Mouse (Mus musculus) hindbrain, postnatal 0 days (tissue): ENCODE data around the gene Fgfr1op. TPM values are rescaled to one million over a fixed set of nuclear protein-coding genes. Genes with fewer than 3 reads are reported as not detected.

Experiments used
- ATAC-seq: fragments of 200-750 bp; cut with Nextera tagmentation; 2 replicates; pipeline ENCODE4 v1.8.0; 2017; ENCODE audit warnings: mild to moderate bottlenecking, moderate TSS enrichment, moderate library complexity
- DNase-seq: peaks from one replicate; pipeline ENCODE4 v3.0.0-alpha.2; 2015; ENCODE audit warnings: low spot score
- H3K27ac ChIP-seq: fragments of 300-500 bp; sonication (generic); 2 replicates; pipeline ENCODE4 v1.5.1; 2014; ENCODE audit warnings: mild to moderate bottlenecking
- H3K27me3 ChIP-seq: fragments of 300-500 bp; sonication (generic); 2 replicates; pipeline ENCODE4 v1.6.1; 2014; ENCODE audit warnings: low read length, mixed read lengths; ENCODE audit not compliant: insufficient read depth
- H3K36me3 ChIP-seq: fragments of 300-500 bp; sonication (generic); 2 replicates; pipeline ENCODE4 v1.6.1; 2014; ENCODE audit warnings: low read length, mixed read lengths; ENCODE audit not compliant: insufficient read depth
- H3K4me1 ChIP-seq: fragments of 300-500 bp; sonication (generic); 2 replicates; pipeline ENCODE4 v1.6.1; 2014; ENCODE audit warnings: antibody characterized with exemption, low read length, mixed read lengths; ENCODE audit not compliant: insufficient read depth
- H3K4me2 ChIP-seq: fragments of 300-500 bp; sonication (generic); 2 replicates; pipeline ENCODE4 v1.6.1; 2014; ENCODE audit warnings: low read depth, mild to moderate bottlenecking, low read length, moderate library complexity, mixed read lengths
- H3K4me3 ChIP-seq: fragments of 300-500 bp; sonication (generic); 2 replicates; pipeline ENCODE4 v1.5.1; 2014; ENCODE audit warnings: low read length
- H3K9ac ChIP-seq: fragments of 300-500 bp; sonication (generic); replicated peaks from 2 replicates; pipeline ENCODE4 v1.6.1; 2014; ENCODE audit warnings: mild to moderate bottlenecking, low read length, moderate library complexity, mixed read lengths
- H3K9me3 ChIP-seq: fragments of 300-500 bp; sonication (generic); 2 replicates; pipeline ENCODE4 v1.6.1; 2016; ENCODE audit warnings: low read length, mixed read lengths
- CTCF ChIP-seq: IDR thresholded peaks from 2 replicates; pipeline ENCODE4 v1.5.1; 2016; ENCODE audit warnings: antibody characterized with exemption, control low read depth, low read depth
- WGBS: fragments of 180-500 bp; shearing (Covaris S2); extraction: QIAGEN DNeasy Blood & Tissue Kit; methylation state at CpG from one replicate; pipeline ENCODE4 v1.1.7; 2014; 5-methylcytosine and 5-hydroxymethylcytosine counted together
- polyA plus RNA-seq: library from polyadenylated mRNA; unstranded; fragments of >200 nt; fragmentation: Nextera tagmentation; extraction: Ambion mirVana; gene quantifications from 2 replicates; pipeline ENCODE4 v1.2.1, GENCODE M21; 2015
- total RNA-seq: library from RNA; depleted of rRNA; stranded (reverse); fragments of >200 nt; gene quantifications from 2 replicates; pipeline ENCODE4 v1.2.3, GENCODE M21; 2014

The Fgfr1op gene
- total and polyA plus RNA-seq, 2 experiments from 2014 or later, result 11.8 to 18.6 TPM

GRCm38 (mm10) chr17:8225746-8226145 is 60.4 kb downstream of the Fgfr1op start:
- DNase-seq (no peak), ATAC-seq (no peak)
- no peak overlapping the region for H3K9ac ChIP-seq
- no peaks in the 10 kb centered on the region for H3K4me1 ChIP-seq
- 80% methylated on average over 4 of the region's 4 CpGs for WGBS
- H3K9me3 ChIP-seq, result no peaks in the 10 kb centered on the region
- H3K36me3 ChIP-seq, result no peaks in the 10 kb centered on the region
- TF ChIP-seq CTCF, result no peak
- H3K4me3 ChIP-seq, result no peak overlapping the region
- H3K27ac ChIP-seq, result no peak overlapping the region
- no peaks in the 10 kb centered on the region for H3K27me3 ChIP-seq
- H3K4me2 ChIP-seq, result no peak overlapping the region

- no peak overlapping the region for H3K4me3 ChIP-seq
- no peaks in the 10 kb centered on the region for H3K9me3 ChIP-seq
- no peak overlapping the region for H3K4me2 ChIP-seq
- WGBS, result 33% methylated on average over 9 of the region's 9 CpGs
- no peak overlapping the region for H3K27ac ChIP-seq
- H3K27me3 ChIP-seq, result no peaks in the 10 kb centered on the region
- TF ChIP-seq CTCF, result no peak
- no peaks in the 10 kb centered on the region for H3K36me3 ChIP-seq
- DNase-seq, result no peak
- ATAC-seq, result no peak
- H3K4me1 ChIP-seq, result no peaks in the 10 kb centered on the region
- no peak overlapping the region for H3K9ac ChIP-seq
Measured at GRCm38 (mm10) chr17:8228622-8229021, 63.3 kb downstream of the Fgfr1op start.

GRCm38 (mm10) chr17:8229607-8230006 is 64.3 kb downstream of the Fgfr1op start:
- Histone ChIP-seq H3K9ac (no peak overlapping the region), H3K4me3 (no peak overlapping the region), H3K27ac (no peak overlapping the region), H3K27me3 (no peaks in the 10 kb centered on the region), H3K4me1 (no peaks in the 10 kb centered on the region), H3K9me3 (no peaks in the 10 kb centered on the region), H3K4me2 (no peak overlapping the region), H3K36me3 (no peaks in the 10 kb centered on the region)
- ATAC-seq, result no peak
- WGBS, result 96% methylated on average over 3 of the region's 3 CpGs
- TF ChIP-seq CTCF, result no peak
- DNase-seq, result no peak

GRCm38 (mm10) chr17:8232089-8232488 is 66.8 kb downstream of the Fgfr1op start:
- H3K27ac ChIP-seq, result no peak overlapping the region
- H3K36me3 ChIP-seq, result no peaks in the 10 kb centered on the region
- TF ChIP-seq CTCF, result no peak
- ATAC-seq (no peak), DNase-seq (peak; percentile 22)
- no peaks in the 10 kb centered on the region for H3K4me1 ChIP-seq
- H3K4me3 ChIP-seq, result no peak overlapping the region
- 63% methylated on average over 5 of the region's 5 CpGs for WGBS
- no peaks in the 10 kb centered on the region for H3K27me3 ChIP-seq
- no peaks in the 10 kb centered on the region for H3K9me3 ChIP-seq
- H3K4me2 ChIP-seq, result no peak overlapping the region
- H3K9ac ChIP-seq, result no peak overlapping the region

GRCm38 (mm10) chr17:8233618-8234214 is 68.4 kb downstream of the Fgfr1op start:
- no peaks in the 10 kb centered on the region for H3K36me3 ChIP-seq
- ATAC-seq, result no peak
- 81% methylated on average over 15 of the region's 15 CpGs for WGBS
- no peak overlapping the region for H3K9ac ChIP-seq
- no peaks in the 10 kb centered on the region for H3K4me1 ChIP-seq
- no peak overlapping the region for H3K4me3 ChIP-seq
- no peak overlapping the region for H3K4me2 ChIP-seq
- no peak for TF ChIP-seq CTCF
- no peaks in the 10 kb centered on the region for H3K27me3 ChIP-seq
- DNase-seq, result no peak
- H3K9me3 ChIP-seq, result no peaks in the 10 kb centered on the region
- H3K27ac ChIP-seq, result no peak overlapping the region

- Histone ChIP-seq H3K27ac (no peak overlapping the region), H3K4me3 (no peak overlapping the region), H3K27me3 (no peaks in the 10 kb centered on the region), H3K36me3 (no peaks in the 10 kb centered on the region), H3K4me2 (no peak overlapping the region), H3K9ac (no peak overlapping the region), H3K9me3 (no peaks in the 10 kb centered on the region), H3K4me1 (no peaks in the 10 kb centered on the region)
- 90% methylated on average over 4 of the region's 4 CpGs for WGBS
- DNase-seq (no peak), ATAC-seq (no peak)
- TF ChIP-seq CTCF, result no peak
Measured at GRCm38 (mm10) chr17:8234537-8234936, 69.2 kb downstream of the Fgfr1op start.

GRCm38 (mm10) chr17:8235743-8236142 is 70.4 kb downstream of the Fgfr1op start, which contains the start of gene Ccr6:
Gene Ccr6, plus strand, starts transcription at chr17:8236043.
- H3K27ac ChIP-seq, result no peak within 1 kb of the TSS
- DNase-seq (no peak), ATAC-seq (no peak)
- no peak within 1 kb of the TSS for H3K9ac ChIP-seq
- H3K4me3 ChIP-seq, result no peak within 1 kb of the TSS
- 72% methylated on average over 3 of the region's 3 CpGs for WGBS
- no peaks in the 10 kb centered on the region for H3K27me3 ChIP-seq
- no peaks in the 10 kb centered on the region for H3K9me3 ChIP-seq
- no peaks in the 10 kb centered on the region for H3K4me1 ChIP-seq
- TF ChIP-seq CTCF, result no peak
- H3K36me3 ChIP-seq, result no peaks in the 10 kb centered on the region
- no peak within 1 kb of the TSS for H3K4me2 ChIP-seq
